Mouse (Mus musculus) layer of hippocampus, adult 8-10 months (tissue): Measurements from ENCODE around the gene Galnt10. TPM values are rescaled to one million over a fixed set of nuclear protein-coding genes. Genes with fewer than 3 reads are reported as not detected.

Experiments
- DNase-seq, 2 experiments: peaks; one replicate each; pipeline ENCODE4 v3.0.0; 2022; ENCODE audit warnings: low spot score in 2 of 2
- total RNA-seq, 4 experiments: library from RNA; stranded (reverse); gene quantifications; 2 replicates each; pipeline ENCODE4 v1.2.4; 2022

Galnt10 gene
- total RNA-seq, 4 experiments from 2014 or later = 6.2 to 10.1 (median 7.3) TPM

DNA sequence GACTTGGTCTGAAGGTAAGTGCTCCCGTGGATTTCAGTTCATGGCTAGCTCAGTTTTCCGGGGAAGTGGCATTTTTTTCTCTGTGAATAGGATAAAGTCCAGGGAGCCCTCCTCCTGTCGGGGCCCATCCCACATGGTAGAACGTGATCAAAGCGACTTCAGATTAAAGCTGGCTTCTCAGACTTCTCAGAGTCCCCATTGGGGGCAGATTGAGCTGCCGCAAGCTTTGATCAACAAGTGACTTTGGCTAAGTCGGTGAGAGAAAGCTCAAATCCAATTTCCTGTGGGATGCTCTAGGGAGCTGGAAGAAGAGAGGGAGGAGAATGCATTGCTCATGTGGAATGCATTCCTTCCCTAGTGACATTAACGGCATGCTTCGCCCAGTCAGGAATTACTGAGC, 10.1 kb upstream of the Galnt10 start:
- no peak for DNase-seq

DNA sequence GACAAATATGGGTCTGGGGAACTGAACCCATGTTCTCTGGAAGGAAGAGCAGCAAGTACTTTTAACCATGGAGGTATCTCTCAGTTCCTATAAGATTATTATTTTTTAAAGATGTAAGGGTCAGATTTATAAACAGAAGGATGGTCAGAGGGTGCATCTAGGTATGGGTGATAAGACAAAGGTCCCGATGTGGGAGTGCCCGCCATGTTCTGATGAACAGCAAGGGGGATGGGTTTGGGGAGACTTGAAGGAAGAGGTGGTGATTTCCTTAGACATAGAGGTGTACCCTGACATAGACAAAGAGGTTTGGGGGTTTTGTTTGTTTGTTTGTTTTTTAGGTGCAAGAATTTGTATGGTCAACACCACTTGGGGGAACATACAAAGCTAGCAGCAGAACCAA, 1.6 kb upstream of the Galnt10 start:
- no peak for DNase-seq

- no peak for DNase-seq
These were observed 811 bp upstream of the Galnt10 start for GRCm38 (mm10) chr11:57644245-57645017.

DNA sequence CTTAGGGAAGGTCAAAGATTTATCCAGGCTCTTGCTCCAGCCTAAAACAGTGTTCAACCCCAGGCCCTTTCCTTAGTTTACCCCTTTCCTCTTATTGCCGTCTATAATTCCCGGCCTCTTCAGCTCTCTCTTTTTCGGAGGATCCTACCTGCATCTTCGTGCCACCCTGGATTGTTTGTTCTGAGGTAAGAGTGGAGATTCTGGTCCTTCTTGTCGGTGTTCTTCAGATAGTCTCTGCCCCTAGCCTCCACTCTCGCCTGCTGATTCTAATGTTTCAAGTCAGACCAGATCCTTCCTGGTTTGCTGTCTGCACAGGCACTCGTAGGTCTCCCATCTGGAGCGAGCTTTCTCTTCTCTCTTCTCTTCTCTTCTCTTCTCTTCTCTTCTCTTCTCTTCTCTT, 605 bp downstream of the Galnt10 start:
- DNase-seq = no peak

- DNase-seq = no peak
These were observed 1.2 kb downstream of the Galnt10 start for GRCm38 (mm10) chr11:57646416-57646815.

DNA sequence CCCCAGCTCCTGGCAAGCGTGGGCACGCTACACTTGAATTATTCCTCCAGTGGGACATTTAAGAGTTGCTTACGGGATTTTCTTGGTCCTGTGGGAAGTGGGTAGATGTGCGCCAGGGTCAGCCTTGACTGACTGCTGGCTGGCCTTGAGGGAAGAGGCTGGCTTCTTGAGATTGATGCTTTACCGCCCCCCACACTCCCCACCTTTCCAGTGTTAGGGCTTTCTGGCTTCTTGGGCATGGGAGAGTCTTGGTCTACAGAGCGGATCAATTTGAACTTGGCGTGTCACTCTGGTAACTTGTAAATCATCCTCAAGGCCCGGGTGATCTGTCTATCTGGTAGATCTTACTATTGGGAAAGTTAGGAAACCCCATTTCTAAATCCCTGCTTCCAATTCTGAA, 1.7 kb downstream of the Galnt10 start:
- DNase-seq = no peak

DNA sequence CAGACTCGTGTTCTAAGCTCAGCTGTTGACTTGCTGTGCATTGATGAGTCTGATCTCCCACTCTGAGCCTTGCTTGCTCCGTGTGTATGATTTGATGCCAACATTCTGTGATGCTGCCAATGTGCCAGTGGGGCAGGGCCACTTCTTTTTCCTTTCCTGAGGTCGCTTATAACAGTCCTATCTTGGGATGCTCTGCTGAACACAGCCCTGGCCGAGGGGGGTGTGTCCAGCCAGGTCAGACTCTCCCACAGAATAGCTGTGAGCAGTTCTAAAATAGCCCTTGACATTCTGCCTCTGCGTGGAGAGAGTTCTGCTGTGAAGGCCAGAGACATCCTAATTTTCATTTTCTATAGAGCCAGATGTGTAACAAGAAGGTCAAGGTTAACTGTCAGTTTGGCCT, 2.2 kb downstream of the Galnt10 start:
- no peak for DNase-seq

- DNase-seq = no peak
These were observed 3.1 kb downstream of the Galnt10 start for GRCm38 (mm10) chr11:57648196-57648800.

GRCm38 (mm10) chr11:57649269-57649668, 4.0 kb downstream of the Galnt10 start:
- DNase-seq = no peak

- DNase-seq = no peak
These were observed 4.4 kb downstream of the Galnt10 start for GRCm38 (mm10) chr11:57649671-57650070.

GRCm38 (mm10) chr11:57650867-57651266, 5.6 kb downstream of the Galnt10 start:
- DNase-seq = no peak

DNA sequence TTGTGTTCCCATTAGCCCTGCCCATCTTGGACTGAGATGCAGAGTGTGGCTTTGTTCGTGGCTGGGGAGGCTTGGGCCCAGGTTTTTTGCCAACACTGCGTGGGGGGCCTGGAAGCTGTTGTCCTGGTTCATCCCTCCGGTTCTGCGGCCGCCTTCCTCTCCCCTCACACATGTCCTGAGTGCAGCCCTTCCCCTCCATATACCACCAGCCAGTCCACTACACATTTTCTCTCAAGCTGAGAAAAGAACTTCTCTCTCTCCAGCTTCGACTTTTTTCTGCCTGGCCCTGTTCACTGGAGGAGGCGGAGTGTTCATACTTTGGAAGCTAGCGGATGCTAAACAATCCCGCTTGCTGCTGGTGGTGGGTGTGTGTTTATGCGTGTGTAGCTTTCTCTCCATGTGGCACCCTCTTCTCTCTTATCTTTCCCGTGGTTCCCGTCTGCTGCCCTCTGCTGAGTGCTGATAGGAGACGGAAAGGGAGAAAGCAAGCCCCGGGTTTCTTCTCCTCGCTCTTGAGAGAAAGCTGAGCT, 6.1 kb downstream of the Galnt10 start:
- DNase-seq = peak; percentile 63 to 68

DNA sequence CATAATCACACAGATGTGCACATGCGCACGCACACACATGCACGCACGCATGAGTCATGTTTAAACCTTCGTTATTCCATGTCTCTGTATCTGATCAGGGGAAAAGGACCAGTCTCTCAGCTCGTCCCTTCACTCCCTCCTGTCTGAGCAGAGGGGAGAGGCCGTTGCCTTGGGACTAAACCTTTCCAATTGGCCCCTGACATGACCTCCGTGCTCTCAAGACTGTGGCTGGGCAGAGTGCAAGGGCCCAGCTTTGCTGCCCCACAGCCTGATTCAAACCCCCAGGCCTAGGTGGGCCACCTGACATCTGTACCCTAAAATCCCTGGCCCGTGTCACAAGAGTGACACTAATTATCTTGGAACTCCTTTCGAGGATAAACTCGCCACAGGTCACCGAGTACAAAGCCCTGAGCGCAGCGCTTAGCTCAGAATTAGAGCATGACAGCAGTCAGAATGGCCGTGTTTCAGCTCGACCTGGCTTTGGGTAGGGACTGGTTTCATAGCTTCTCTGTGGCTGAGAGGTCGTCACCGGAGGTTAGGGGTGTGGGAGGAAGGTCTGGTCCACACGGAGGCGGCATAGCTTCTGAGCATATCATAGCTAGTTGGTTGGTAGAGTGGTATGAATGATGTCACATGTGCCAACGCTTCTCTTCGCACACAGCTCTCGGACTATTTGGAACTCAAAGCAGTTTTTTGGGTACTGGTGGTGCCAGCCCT, 7.1 kb downstream of the Galnt10 start:
- DNase-seq = no peak

GRCm38 (mm10) chr11:57652923-57653660, 7.8 kb downstream of the Galnt10 start:
- no peak for DNase-seq

DNA sequence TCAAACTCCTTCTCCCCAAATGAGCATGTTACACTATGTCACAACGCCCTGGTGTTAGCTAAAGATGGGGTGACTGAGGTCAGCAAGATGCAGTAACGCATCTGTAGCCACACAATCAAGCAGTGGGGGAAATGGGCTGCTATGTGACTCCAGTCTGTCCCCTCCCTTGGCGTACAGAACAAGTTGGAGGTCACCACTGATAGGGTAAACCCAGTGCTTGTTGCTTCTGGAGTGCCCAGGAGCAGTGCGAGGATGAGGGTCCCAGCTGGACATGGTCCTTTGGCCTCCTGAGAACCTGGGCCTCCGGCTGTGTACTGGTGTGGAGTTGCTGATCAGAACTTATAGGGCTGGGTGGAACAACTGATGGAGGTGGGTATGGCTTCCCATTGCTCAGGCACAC, 8.6 kb downstream of the Galnt10 start:
- no peak for DNase-seq

DNA sequence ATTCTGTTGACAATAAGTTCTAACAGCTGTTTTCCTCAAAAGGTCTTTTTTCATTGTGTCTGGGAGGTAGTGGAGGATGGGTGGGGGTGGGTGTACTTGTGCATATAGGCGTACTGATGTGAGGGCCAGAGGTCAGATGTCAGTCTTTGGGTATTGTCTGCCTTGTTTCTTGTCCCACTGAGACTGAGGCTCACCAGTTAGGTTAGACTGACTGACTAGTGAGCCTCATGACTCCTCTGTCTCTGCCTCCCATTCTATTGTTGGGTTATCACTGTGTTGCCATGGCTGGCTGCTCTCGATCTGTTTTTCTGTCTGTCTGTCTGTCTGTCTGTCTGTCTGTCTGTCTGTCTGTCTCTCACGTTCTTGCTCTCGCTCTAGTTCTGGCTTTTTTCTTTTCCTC, 9.1 kb downstream of the Galnt10 start:
- DNase-seq = no peak

DNA sequence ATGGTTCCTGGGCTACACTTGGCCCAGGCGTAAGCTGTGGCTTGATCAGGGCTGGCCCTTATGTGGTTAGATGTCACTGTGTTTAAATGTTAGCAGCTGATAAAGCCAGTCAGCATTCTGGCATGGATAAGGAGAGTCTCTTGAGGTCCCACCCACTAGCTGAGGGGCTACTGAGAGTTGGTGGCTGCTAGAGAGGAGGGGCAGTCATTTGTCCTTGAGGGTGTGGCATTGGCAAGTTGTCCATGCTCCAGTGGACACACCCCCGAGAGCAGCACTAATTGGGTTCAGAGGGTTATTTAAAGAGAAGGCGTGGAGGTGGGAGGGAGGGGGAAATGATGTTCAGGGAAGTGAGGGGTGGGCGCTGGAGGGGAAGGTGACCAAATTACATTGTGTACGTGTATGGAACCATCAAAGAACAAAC, 9.7 kb downstream of the Galnt10 start:
- no peak for DNase-seq

DNA sequence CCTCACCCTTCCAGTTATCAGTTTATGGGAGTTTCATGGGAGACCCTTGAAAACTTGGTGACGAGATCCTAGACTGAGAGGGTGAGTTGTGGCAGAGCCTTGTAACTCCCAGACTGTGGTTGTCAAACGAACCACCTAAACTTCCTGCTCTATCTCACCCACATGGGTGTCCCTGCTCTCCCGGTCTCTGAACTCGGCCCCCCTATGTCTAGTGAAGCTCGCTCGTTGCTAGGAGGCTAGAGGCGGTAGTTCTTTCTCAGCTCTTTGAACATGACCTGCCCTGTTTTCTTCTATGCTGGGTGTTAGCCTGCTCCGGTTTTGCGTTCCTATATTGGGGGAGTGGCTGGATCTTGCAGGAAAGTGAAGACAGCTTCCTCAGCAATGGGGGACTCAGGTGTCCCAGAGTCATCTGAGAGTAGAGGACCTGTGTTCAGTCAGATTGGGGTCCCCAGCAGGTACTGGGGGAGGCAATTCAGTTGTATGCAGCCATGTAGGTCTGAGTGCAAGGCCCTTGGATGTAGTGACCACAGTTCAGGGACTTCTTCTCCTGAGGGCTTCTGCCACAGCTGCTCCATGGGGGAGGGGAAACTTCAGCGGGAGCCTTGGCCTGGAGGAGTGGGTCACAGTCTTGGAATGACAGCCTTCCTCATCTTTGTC, 10.6 kb downstream of the Galnt10 start:
- no peak for DNase-seq

DNA sequence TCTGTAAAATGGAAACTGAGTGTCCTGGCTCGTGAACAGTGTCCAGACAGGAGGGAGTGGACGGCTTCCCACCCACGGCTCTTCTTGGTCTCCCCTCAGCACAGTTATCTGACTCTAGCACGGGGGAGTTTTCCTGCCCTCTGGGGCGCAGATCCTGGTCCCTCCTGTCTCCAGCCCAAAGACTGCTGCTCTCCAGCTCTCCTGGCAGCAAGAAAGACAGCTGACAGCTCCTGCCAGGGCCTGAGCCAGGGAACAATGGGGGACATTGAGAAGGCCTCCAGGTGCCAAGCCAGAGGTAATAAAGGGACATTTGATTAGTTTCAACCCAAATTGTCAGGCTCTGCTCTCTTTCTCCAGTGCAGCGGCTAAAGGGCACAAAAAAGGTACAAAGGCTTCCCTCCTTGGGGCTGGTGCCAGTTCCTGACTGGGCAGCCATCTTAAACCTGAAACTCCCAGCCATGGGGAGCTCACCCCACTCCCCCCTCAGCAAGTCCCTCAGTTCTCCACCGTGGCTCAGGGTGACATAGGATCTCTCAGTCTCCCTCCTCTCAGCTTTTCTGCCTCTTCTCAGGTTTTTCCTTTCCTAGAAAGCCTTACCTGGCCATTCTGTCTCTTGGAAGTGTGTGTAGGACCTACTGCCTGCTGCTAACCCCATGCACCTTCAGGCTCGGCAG, 11.5 kb downstream of the Galnt10 start:
- no peak for DNase-seq

DNA sequence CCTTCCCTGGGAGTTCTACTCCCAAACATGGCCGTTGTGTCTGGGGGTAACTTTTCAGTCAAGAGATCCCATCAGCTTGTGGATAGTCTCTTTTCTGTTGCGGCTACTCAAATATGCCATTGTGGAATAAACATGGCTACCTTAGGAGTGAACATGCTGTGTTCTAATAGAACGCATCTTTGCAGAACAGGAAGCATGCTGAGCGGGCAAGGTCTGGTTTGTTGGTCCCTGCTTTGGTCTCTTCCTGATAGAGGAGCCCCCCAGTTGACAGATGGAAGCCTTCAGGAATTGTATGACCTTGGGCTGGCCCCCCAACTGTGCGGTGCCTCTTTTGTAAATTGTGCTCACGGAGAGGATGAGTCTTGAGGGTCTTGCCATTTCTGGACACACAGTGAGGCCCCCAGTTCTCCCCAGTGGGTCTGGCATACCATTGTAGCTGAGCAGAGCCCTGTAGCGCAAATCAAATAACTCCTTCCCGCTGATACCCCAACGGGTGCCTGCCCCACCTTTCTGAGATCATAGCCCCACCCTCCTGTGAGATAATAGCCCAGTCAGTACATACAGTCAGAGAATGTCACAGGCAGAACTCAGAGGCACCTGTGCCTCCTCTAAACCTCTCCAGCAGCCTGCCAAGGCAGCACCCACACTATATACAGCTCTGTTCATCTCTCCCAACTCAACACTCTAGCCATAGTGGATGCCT, 12.3 kb downstream of the Galnt10 start:
- DNase-seq = no peak
